Mouse (Mus musculus): ENCODE measurements around the gene 3830406C13Rik. TPM values are rescaled to one million over a fixed set of nuclear protein-coding genes. Genes with fewer than 3 reads are reported as not detected.

Gene 3830406C13Rik
- polyA plus RNA-seq, 1 experiment = 18.7 TPM

DNA sequence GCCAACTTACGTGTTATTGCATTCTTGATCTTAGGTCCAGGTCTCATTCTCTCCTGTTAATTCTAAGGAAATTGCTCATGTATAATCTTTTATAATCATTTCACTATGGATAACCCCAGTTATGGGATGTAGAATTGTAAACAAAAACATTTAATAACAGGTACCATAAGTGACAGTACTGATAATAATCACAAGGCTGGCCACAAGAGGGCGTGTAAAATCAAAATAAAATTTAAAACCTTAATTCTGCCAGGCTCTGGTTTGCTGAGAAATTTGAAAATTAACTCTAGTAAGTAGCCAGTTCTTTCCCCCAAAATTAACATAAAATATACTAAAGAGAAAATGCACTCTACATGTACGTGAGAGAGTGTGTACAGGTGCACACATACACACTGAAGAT is 16.7 kb downstream of the 3830406C13Rik start:
- WGBS = 77% methylated on average over 3 of the region's 3 CpGs
- TF ChIP-seq CTCF (IDR thresholded peaks at IDR 0.05; ENCODE audit: control insufficient read depth, insufficient read depth, low read length) = no peak
- no peak for TF ChIP-seq POLR2A (IDR thresholded peaks at IDR 0.05; ENCODE audit: borderline replicate concordance, control insufficient read depth, low read depth, low read length)
- H3K4me3 ChIP-seq (replicated peaks; ENCODE audit: control insufficient read depth, low read depth, low read length) = no peak overlapping the region
- H3K27ac ChIP-seq (ENCODE audit: control insufficient read depth, insufficient read depth, low read depth, low read length, poor library complexity) = no peak overlapping the region
- H3K4me1 ChIP-seq (ENCODE audit: control insufficient read depth, insufficient read depth, low read length) = no peaks in the 10 kb centered on the region

DNA sequence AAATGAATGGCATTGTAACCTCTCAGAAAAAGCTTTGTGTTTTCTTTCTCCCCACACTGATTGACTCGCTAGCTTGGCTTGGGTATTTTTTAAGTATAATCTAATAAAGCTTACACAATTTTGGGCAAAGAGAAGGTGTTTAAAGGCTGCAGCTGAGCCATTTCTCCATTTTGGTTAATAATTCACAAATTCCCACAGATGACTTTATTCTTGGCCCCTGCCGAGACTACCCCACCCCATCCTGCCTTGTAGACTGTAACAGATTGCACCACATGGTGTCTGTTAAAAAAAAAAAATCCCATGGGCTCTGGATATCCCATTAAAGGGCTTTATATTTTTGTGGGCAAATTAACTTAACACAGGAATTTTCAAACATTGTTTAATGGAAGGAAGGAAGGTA is 19.1 kb downstream of the 3830406C13Rik start:
- WGBS = 89% methylated on average over 2 of the region's 2 CpGs
- H3K27ac ChIP-seq (ENCODE audit: control insufficient read depth, insufficient read depth, low read depth, low read length, poor library complexity) = no peak overlapping the region
- H3K4me1 ChIP-seq (ENCODE audit: control insufficient read depth, insufficient read depth, low read length) = no peaks in the 10 kb centered on the region
- TF ChIP-seq CTCF (IDR thresholded peaks at IDR 0.05; ENCODE audit: control insufficient read depth, insufficient read depth, low read length) = no peak
- no peak for TF ChIP-seq POLR2A (IDR thresholded peaks at IDR 0.05; ENCODE audit: borderline replicate concordance, control insufficient read depth, low read depth, low read length)
- no peak overlapping the region for H3K4me3 ChIP-seq (replicated peaks; ENCODE audit: control insufficient read depth, low read depth, low read length)

DNA sequence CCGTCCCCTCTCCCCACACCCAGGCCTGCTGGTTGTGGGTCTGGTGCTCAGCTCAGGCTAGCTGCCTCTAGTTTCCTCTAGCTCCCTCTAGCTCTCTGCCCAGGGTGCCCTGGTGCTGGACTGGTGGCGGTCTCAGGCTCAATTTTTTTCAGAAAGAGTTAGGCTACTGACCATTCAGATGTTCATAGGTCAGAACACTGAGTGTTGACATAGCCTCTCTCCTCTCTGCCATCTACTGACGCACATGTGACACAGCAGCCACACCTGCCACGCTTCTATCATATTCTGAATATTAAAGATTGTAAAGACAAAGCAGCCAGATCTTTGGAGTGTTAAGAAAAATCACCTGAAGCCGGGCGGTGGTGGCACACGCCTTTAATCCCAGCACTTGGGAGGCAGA is 49.6 kb downstream of the 3830406C13Rik start:
- no peaks in the 10 kb centered on the region for H3K4me1 ChIP-seq (ENCODE audit: control insufficient read depth, insufficient read depth, low read length)
- H3K27ac ChIP-seq (ENCODE audit: control insufficient read depth, insufficient read depth, low read depth, low read length, poor library complexity) = no peak overlapping the region
- whole genome bisulfite sequencing = 73% methylated on average over 7 of the region's 7 CpGs
- no peak overlapping the region for H3K4me3 ChIP-seq (replicated peaks; ENCODE audit: control insufficient read depth, low read depth, low read length)
- TF ChIP-seq CTCF (IDR thresholded peaks at IDR 0.05; ENCODE audit: control insufficient read depth, insufficient read depth, low read length) (no peak), POLR2A (IDR thresholded peaks at IDR 0.05; ENCODE audit: borderline replicate concordance, control insufficient read depth, low read depth, low read length) (no peak)

GRCm38 (mm10) chr14:12334925-12335324 is 51.0 kb downstream of the 3830406C13Rik start:
- H3K27ac ChIP-seq (ENCODE audit: control insufficient read depth, insufficient read depth, low read depth, low read length, poor library complexity) = no peak overlapping the region
- WGBS = 43% methylated on average over 7 of the region's 7 CpGs
- no peaks in the 10 kb centered on the region for H3K4me1 ChIP-seq (ENCODE audit: control insufficient read depth, insufficient read depth, low read length)
- no peak overlapping the region for H3K4me3 ChIP-seq (replicated peaks; ENCODE audit: control insufficient read depth, low read depth, low read length)
- TF ChIP-seq CTCF (IDR thresholded peaks at IDR 0.05; ENCODE audit: control insufficient read depth, insufficient read depth, low read length) = no peak
- no peak for TF ChIP-seq POLR2A (IDR thresholded peaks at IDR 0.05; ENCODE audit: borderline replicate concordance, control insufficient read depth, low read depth, low read length)

DNA sequence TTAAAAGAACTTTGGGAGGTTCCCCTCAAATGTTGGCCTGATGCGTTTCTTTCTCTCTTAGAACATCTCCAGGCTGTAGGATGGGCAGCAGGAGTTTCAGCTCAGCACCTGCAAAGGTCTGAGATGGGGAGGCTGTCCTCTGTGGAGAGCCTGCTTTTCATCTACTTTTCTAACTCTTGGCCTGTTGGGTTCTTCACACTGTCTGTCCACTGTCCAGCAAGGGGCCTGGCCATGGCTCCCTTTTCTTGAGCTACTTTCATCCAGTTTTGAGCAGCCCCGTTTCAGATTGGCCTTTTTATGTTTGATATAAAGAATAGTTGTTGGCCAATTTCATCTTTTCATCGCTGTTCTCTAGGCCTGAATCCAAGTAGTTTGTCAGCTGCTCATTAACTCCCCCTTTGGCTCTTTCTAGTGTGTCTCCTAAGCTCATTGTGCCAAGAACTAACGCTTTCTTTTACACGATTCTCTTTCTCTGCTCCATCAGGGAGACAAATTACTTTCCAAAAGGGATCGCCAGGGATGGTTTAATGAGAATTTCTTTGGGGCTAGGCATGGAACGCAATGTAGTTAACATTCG is 53.5 kb downstream of the 3830406C13Rik start:
- H3K27ac ChIP-seq (ENCODE audit: control insufficient read depth, insufficient read depth, low read depth, low read length, poor library complexity) = no peak overlapping the region
- H3K4me1 ChIP-seq (ENCODE audit: control insufficient read depth, insufficient read depth, low read length) = no peaks in the 10 kb centered on the region
- TF ChIP-seq CTCF (IDR thresholded peaks at IDR 0.05; ENCODE audit: control insufficient read depth, insufficient read depth, low read length) = no peak
- no peak for TF ChIP-seq POLR2A (IDR thresholded peaks at IDR 0.05; ENCODE audit: borderline replicate concordance, control insufficient read depth, low read depth, low read length)
- no peak overlapping the region for H3K4me3 ChIP-seq (replicated peaks; ENCODE audit: control insufficient read depth, low read depth, low read length)
- WGBS = 16% methylated on average over 8 of the region's 8 CpGs

GRCm38 (mm10) chr14:12337998-12338809 is 54.2 kb downstream of the 3830406C13Rik start:
- Histone ChIP-seq H3K4me3 (replicated peaks; ENCODE audit: control insufficient read depth, low read depth, low read length) (no peak overlapping the region), H3K27ac (ENCODE audit: control insufficient read depth, insufficient read depth, low read depth, low read length, poor library complexity) (no peak overlapping the region), H3K4me1 (ENCODE audit: control insufficient read depth, insufficient read depth, low read length) (no peaks in the 10 kb centered on the region)
- 11% methylated on average over 16 of the region's 16 CpGs for WGBS
- TF ChIP-seq CTCF (IDR thresholded peaks at IDR 0.05; ENCODE audit: control insufficient read depth, insufficient read depth, low read length) = no peak
- TF ChIP-seq POLR2A (IDR thresholded peaks at IDR 0.05; ENCODE audit: borderline replicate concordance, control insufficient read depth, low read depth, low read length) = no peak

GRCm38 (mm10) chr14:12338811-12339565 is 55.0 kb downstream of the 3830406C13Rik start:
- no peak overlapping the region for H3K27ac ChIP-seq (ENCODE audit: control insufficient read depth, insufficient read depth, low read depth, low read length, poor library complexity)
- 12% methylated on average over 10 of the region's 10 CpGs for WGBS
- TF ChIP-seq CTCF (IDR thresholded peaks at IDR 0.05; ENCODE audit: control insufficient read depth, insufficient read depth, low read length) (no peak), POLR2A (IDR thresholded peaks at IDR 0.05; ENCODE audit: borderline replicate concordance, control insufficient read depth, low read depth, low read length) (no peak)

More at GRCm38 (mm10) chr14:12338811-12339565, 55.0 kb downstream of the 3830406C13Rik start:
- Histone ChIP-seq H3K4me1 (ENCODE audit: control insufficient read depth, insufficient read depth, low read length) (no peaks in the 10 kb centered on the region), H3K4me3 (replicated peaks; ENCODE audit: control insufficient read depth, low read depth, low read length) (no peak overlapping the region)

Measured in bone marrow, adult 2 months (tissue).